Mouse (Mus musculus) erythroblast, embryonic 14.5 days (primary cell): Measurements from ENCODE around the gene Grip1. TPM values are rescaled to one million over a fixed set of nuclear protein-coding genes. Genes with fewer than 3 reads are reported as not detected.

ENCODE experiments used
- H3K27me3 ChIP-seq: 2 replicates; pipeline ENCODE4 v1.6.1; 2012; ENCODE audit warnings: inconsistent platforms; ENCODE audit not compliant: control insufficient read depth
- H3K36me3 ChIP-seq: 2 replicates; pipeline ENCODE4 v1.6.1; 2012; ENCODE audit warnings: mild to moderate bottlenecking, inconsistent platforms; ENCODE audit not compliant: control insufficient read depth
- H3K4me1 ChIP-seq: 2 replicates; pipeline ENCODE4 v1.6.1; 2012; ENCODE audit warnings: inconsistent platforms; ENCODE audit not compliant: control insufficient read depth
- H3K4me3 ChIP-seq: replicated peaks from 2 replicates; pipeline ENCODE3; 2012; ENCODE audit warnings: moderate library complexity, mild to moderate bottlenecking, inconsistent platforms
- H3K9me3 ChIP-seq: 2 replicates; pipeline ENCODE4 v1.6.1; 2012; ENCODE audit warnings: low read length, inconsistent platforms, mixed read lengths; ENCODE audit not compliant: control insufficient read depth
- GATA1 ChIP-seq: IDR thresholded peaks from 2 replicates; pipeline ENCODE4 v1.6.1; 2012; ENCODE audit warnings: low read length, inconsistent platforms, mixed read lengths
- TAL1 ChIP-seq: IDR thresholded peaks from 3 replicates; pipeline ENCODE4 v1.6.1; 2012; ENCODE audit warnings: low read length, inconsistent platforms, mixed read lengths
- polyA plus RNA-seq: library from polyadenylated mRNA; stranded (reverse); fragments of >175 nt; gene quantifications from 2 replicates; pipeline ENCODE4 v1.2.3, GENCODE M21; 2012

Gene Grip1
- polyA plus RNA-seq, 1 experiment, result not detected

- Histone ChIP-seq H3K36me3 (no peaks in the 10 kb centered on the region), H3K4me1 (no peaks in the 10 kb centered on the region), H3K4me3 (no peak overlapping the region), H3K27me3 (no peaks in the 10 kb centered on the region), H3K9me3 (peaks cover 31% of the 10 kb centered on the region)
- TF ChIP-seq TAL1 (no peak), GATA1 (no peak)
Observed at GRCm38 (mm10) chr10:119575780-119576179, 122.2 kb downstream of the Grip1 start.

DNA sequence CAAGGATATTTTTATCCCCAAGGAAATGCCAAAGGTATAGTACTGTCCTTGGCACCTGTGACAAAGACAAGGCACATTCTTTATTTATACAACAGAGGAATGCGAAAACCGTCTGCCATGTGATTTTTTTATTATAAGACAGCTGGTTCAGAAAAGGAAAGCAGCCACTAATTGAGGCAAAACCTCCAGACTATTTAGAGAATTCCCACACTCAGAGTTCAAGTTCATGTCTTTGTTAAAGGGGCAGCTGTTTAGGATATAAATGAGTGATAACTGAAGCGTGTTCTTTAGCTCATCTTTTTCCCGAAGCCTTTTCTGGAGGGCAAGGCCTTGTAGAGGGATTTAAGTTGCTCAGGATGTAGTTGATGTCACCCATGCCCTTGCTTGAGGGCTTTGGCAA is 126.4 kb downstream of the Grip1 start:
- H3K4me3 ChIP-seq, result no peak overlapping the region
- H3K4me1 ChIP-seq, result no peaks in the 10 kb centered on the region
- no peaks in the 10 kb centered on the region for H3K27me3 ChIP-seq
- H3K9me3 ChIP-seq, result peaks cover 11% of the 10 kb centered on the region
- no peak for TF ChIP-seq GATA1
- no peaks in the 10 kb centered on the region for H3K36me3 ChIP-seq

DNA sequence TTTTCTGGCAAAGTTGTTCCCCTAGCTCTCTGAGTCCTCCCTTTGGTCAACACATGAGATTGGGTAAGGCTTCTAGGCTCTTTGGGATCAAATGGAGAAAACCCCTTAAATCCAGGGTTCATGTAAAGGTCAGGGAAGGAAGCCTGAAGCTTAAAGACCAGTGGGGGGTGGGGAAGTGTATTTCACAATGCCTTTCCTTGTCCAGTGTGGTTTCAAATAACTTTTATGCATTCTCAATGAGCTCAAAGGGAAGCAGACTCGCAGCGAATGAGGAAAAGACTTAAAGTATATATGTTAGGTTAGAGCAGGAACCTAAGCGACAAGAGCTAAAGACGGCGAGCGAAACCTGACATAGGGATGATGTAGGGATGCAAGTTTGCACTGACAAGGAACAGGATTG is 131.0 kb downstream of the Grip1 start:
- H3K36me3 ChIP-seq, result no peaks in the 10 kb centered on the region
- H3K4me3 ChIP-seq, result no peak overlapping the region
- no peaks in the 10 kb centered on the region for H3K27me3 ChIP-seq
- no peaks in the 10 kb centered on the region for H3K4me1 ChIP-seq
- H3K9me3 ChIP-seq, result peaks cover 14% of the 10 kb centered on the region
- TF ChIP-seq TAL1 (no peak), GATA1 (no peak)

DNA sequence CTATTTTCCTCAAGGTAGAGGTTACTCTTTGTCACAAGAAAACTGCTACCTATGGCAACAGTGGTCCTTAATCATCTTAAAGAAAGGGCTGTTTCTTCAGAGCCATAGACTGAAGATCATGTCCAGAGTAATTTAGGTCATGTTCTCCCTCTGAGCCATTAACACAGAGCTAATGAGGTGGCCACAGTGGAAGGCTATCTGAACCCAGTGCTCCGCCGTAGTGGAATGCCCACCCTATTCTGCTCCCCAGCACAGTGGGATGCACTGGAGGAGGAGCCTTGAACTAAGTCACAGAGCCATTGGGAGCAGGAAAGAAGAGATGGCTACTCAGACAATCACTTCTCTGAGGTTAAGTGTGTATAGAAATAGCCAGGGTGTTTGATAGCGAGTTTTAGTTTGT is 133.3 kb downstream of the Grip1 start:
- no peaks in the 10 kb centered on the region for H3K4me1 ChIP-seq
- H3K9me3 ChIP-seq, result peaks cover 10% of the 10 kb centered on the region; the same call in 1 of the 2 replicates
- no peak overlapping the region for H3K4me3 ChIP-seq
- H3K36me3 ChIP-seq, result no peaks in the 10 kb centered on the region
- TF ChIP-seq GATA1, result no peak
- no peak for TF ChIP-seq TAL1
- no peaks in the 10 kb centered on the region for H3K27me3 ChIP-seq

DNA sequence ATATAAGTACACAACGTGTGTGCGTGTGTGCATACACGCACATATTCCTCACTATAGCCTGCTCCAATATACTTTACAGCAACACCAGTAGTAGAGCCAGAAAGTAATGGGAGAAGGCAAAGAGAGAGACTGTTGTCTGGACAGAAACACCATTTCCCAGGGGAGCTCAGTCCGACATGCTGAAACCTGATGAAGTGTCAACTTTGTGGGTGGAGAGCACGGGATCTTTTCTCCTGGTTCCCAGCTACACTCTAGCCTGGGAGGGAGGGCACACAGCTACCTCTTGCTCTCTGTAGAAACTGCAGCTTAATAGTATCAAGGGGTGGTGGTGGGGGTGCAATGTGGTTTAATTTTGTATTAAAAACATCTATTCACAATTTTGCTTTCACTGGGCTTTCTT is 143.2 kb downstream of the Grip1 start:
- Histone ChIP-seq H3K4me3 (no peak overlapping the region), H3K27me3 (no peaks in the 10 kb centered on the region), H3K9me3 (peaks cover 21% of the 10 kb centered on the region), H3K4me1 (no peaks in the 10 kb centered on the region), H3K36me3 (no peaks in the 10 kb centered on the region)
- TF ChIP-seq GATA1 (no peak), TAL1 (no peak)

DNA sequence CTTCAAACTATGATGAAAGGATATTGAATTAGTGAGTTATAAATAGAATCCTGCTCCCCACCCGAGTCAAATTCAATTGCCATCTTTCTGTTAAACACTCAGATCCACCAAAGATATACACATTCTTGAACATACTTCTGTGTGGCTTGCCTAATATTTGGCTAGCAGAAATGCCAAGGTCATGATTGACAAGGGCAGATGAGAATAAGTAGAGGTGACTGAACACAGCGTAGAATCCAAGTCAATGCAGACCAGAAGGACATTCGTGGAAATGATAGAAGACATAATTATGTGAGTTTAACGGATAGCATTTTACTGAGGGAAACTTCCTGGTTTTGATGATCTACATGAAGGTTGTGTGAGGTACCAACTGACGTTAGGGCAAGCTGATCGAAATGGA is 153.9 kb downstream of the Grip1 start:
- no peaks in the 10 kb centered on the region for H3K27me3 ChIP-seq
- no peak overlapping the region for H3K4me3 ChIP-seq
- no peaks in the 10 kb centered on the region for H3K4me1 ChIP-seq
- H3K36me3 ChIP-seq, result no peaks in the 10 kb centered on the region
- TF ChIP-seq TAL1, result no peak
- no peak for TF ChIP-seq GATA1
- H3K9me3 ChIP-seq, result peaks cover 33% of the 10 kb centered on the region

GRCm38 (mm10) chr10:119608998-119609397 is 155.4 kb downstream of the Grip1 start:
- H3K9me3 ChIP-seq, result peaks cover 28% of the 10 kb centered on the region
- TF ChIP-seq TAL1 (no peak), GATA1 (no peak)
- no peaks in the 10 kb centered on the region for H3K4me1 ChIP-seq
- H3K4me3 ChIP-seq, result no peak overlapping the region
- no peaks in the 10 kb centered on the region for H3K27me3 ChIP-seq
- no peaks in the 10 kb centered on the region for H3K36me3 ChIP-seq

DNA sequence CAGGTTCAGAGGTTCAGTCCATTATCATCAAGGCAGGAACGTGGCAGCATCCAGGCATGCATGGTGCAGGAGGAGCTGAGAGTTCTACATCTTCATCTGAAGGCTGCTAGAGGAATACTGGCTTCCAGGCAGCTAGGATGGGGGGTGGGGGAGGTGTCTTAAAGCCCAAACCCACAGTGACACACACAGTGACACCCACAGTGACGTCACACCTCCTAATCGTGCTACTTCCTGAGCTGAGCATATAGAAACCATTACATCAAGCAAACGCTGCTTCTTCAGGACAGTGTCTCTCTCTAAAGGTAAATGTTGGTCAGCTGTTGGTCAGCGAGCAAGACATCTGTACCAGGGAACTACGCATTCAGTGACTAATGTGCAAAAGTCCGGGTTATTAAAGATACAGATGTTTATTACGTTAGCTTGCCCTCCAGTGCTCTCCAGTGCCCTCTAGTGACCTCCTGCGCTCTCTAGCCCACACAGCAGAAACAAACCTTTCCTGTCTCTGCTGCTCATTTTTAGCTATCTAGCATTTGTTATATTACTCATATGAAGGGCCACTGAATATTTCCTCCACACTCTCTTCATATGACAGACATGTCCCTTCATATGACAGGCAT is 156.8 kb downstream of the Grip1 start:
- H3K4me3 ChIP-seq, result no peak overlapping the region
- no peaks in the 10 kb centered on the region for H3K36me3 ChIP-seq
- no peak for TF ChIP-seq TAL1
- H3K27me3 ChIP-seq, result no peaks in the 10 kb centered on the region
- peaks cover 27% of the 10 kb centered on the region for H3K9me3 ChIP-seq
- H3K4me1 ChIP-seq, result no peaks in the 10 kb centered on the region

GRCm38 (mm10) chr10:119612034-119612433 is 158.4 kb downstream of the Grip1 start:
- Histone ChIP-seq H3K4me1 (no peaks in the 10 kb centered on the region), H3K27me3 (no peaks in the 10 kb centered on the region), H3K4me3 (no peak overlapping the region), H3K9me3 (peaks cover 18% of the 10 kb centered on the region), H3K36me3 (no peaks in the 10 kb centered on the region)
- TF ChIP-seq GATA1 (no peak), TAL1 (no peak)

DNA sequence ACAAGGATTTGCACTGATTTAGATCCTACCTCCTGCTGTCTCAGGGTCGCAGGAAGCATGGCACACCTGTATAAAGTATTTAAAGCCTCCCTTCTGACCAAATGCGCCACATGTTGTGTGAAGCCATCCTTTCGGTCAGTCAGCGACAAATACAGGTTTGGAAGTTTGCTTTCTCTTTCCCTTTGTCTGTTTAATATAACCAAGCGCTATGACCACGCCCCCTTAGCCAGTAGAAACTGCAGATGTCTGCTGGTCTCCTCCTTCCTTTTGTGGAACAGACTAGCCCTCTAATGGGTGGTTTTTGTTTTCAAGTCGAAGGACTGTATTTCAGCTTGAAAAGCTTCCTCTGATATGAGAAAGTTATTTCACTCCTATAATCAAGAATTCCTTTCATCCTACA is 161.1 kb downstream of the Grip1 start:
- H3K9me3 ChIP-seq, result peaks cover 26% of the 10 kb centered on the region
- H3K36me3 ChIP-seq, result no peaks in the 10 kb centered on the region
- H3K27me3 ChIP-seq, result no peaks in the 10 kb centered on the region
- TF ChIP-seq TAL1 (no peak), GATA1 (no peak)
- no peaks in the 10 kb centered on the region for H3K4me1 ChIP-seq
- H3K4me3 ChIP-seq, result no peak overlapping the region
